Comparison of ENCODE assay signal across 1 mouse cellular context in genomic region chr4:25281671-25282038, GRCm38 (mm10).
TF ChIP-seq lines count a peak whose summit lies in the region.

Ufl1 (minus strand) TSS chr4:25281821.

TF ChIP-seq in CH12.LX, 34 proteins besides CTCF, POLR2A, EP300 and RAD21 (continued from another document):
- TF ChIP-seq ZKSCAN1 (IDR thresholded peaks at IDR 0.05; ENCODE audit: borderline replicate concordance, low read depth, low read length) (no peak), TBP (conservative IDR thresholded peaks at IDR 0.05; ENCODE audit: low read depth, low read length) (peak; percentile 87), ELF1 (IDR thresholded peaks at IDR 0.05; ENCODE audit: low read depth, low read length) (peak; percentile 88), MEF2A (IDR thresholded peaks at IDR 0.05; ENCODE audit: borderline replicate concordance, low read depth, low read length) (peak; percentile 72; the same call in 1 of the 2 replicates), CHD2 (IDR thresholded peaks at IDR 0.05; ENCODE audit: low read length) (0 out of 2 replicates have a peak, but pooled peaks have one; percentile 23), E2F4 (IDR thresholded peaks at IDR 0.05; ENCODE audit: insufficient replicate concordance, low read depth, low read length) (no peak), JUND (conservative IDR thresholded peaks at IDR 0.05; ENCODE audit: low read depth, low read length) (peak; percentile 11; the same call in 1 of the 2 replicates), RCOR1 (conservative IDR thresholded peaks at IDR 0.05; ENCODE audit: low read depth, low read length) (no peak), ZMIZ1 (IDR thresholded peaks at IDR 0.05; ENCODE audit: low read depth, low read length) (peak; percentile 76), UBTF (IDR thresholded peaks at IDR 0.05; ENCODE audit: low read depth, low read length) (no peak), BHLHE40 (IDR thresholded peaks at IDR 0.05; ENCODE audit: low read depth, low read length) (peak; percentile 57), PAX5 (IDR thresholded peaks at IDR 0.05; ENCODE audit: low read length) (no peak)
